Mouse (Mus musculus): ENCODE results near the gene Antxr2. TPM values are rescaled to one million over a fixed set of nuclear protein-coding genes. Genes with fewer than 3 reads are reported as not detected.

Antxr2 gene
- total and polyA plus RNA-seq, 3 experiments, result 28.1 to 78.9 (median 70.7) TPM

- no peak overlapping the region for H3K4me3 ChIP-seq
- H3K9ac ChIP-seq (ENCODE audit: low read depth, low read length), result no peak overlapping the region
- H3K79me2 ChIP-seq (replicated peaks; ENCODE audit: control insufficient read depth, insufficient read depth, low read length), result no peaks in the 10 kb centered on the region
- no peak for DNase-seq
- H3K36me3 ChIP-seq (ENCODE audit: control insufficient read depth, insufficient read depth, low read length), result peaks cover 13% of the 10 kb centered on the region
- intact Hi-C loops (cut with DNase I), result no loop called here
- no peaks in the 10 kb centered on the region for H3K27me3 ChIP-seq (ENCODE audit: control insufficient read depth, insufficient read depth, low read length)
- TF ChIP-seq EP300 (IDR thresholded peaks at IDR 0.05; ENCODE audit: insufficient read depth, low read depth, low read length), result no peak
- TF ChIP-seq CTCF (IDR thresholded peaks at IDR 0.05), result no peak
- no peak for TF ChIP-seq POLR2A (IDR thresholded peaks at IDR 0.05; ENCODE audit: insufficient read depth, low read depth, low read length)
- 92% methylated on average over 2 of the region's 2 CpGs for WGBS
- H3K4me1 ChIP-seq (ENCODE audit: control insufficient read depth, insufficient read depth, low read length), result peaks cover 3% of the 10 kb centered on the region
- H3K27ac ChIP-seq, result no peak overlapping the region
Observed at GRCm38 (mm10) chr5:98024545-98024944, 6.3 kb downstream of the Antxr2 start.

GRCm38 (mm10) chr5:98021518-98021917 lies 9.3 kb downstream of the Antxr2 start:
- Histone ChIP-seq H3K79me2 (replicated peaks; ENCODE audit: control insufficient read depth, insufficient read depth, low read length) (no peaks in the 10 kb centered on the region), H3K4me1 (ENCODE audit: control insufficient read depth, insufficient read depth, low read length) (peaks cover 4% of the 10 kb centered on the region), H3K27me3 (ENCODE audit: control insufficient read depth, insufficient read depth, low read length) (no peaks in the 10 kb centered on the region), H3K4me3 (no peak overlapping the region), H3K9ac (ENCODE audit: low read depth, low read length) (no peak overlapping the region), H3K27ac (no peak overlapping the region), H3K36me3 (ENCODE audit: control insufficient read depth, insufficient read depth, low read length) (peaks cover 13% of the 10 kb centered on the region)
- 86% methylated on average over 4 of the region's 4 CpGs for WGBS
- intact Hi-C loops (cut with DNase I), result no loop called here
- DNase-seq, result no peak
- TF ChIP-seq CTCF (IDR thresholded peaks at IDR 0.05) (no peak), EP300 (IDR thresholded peaks at IDR 0.05; ENCODE audit: insufficient read depth, low read depth, low read length) (no peak), POLR2A (IDR thresholded peaks at IDR 0.05; ENCODE audit: insufficient read depth, low read depth, low read length) (no peak)

GRCm38 (mm10) chr5:98020658-98021057 lies 10.2 kb downstream of the Antxr2 start:
- Histone ChIP-seq H3K4me1 (ENCODE audit: control insufficient read depth, insufficient read depth, low read length) (peaks cover 7% of the 10 kb centered on the region), H3K36me3 (ENCODE audit: control insufficient read depth, insufficient read depth, low read length) (peaks cover 13% of the 10 kb centered on the region), H3K79me2 (replicated peaks; ENCODE audit: control insufficient read depth, insufficient read depth, low read length) (no peaks in the 10 kb centered on the region), H3K27me3 (ENCODE audit: control insufficient read depth, insufficient read depth, low read length) (no peaks in the 10 kb centered on the region), H3K4me3 (no peak overlapping the region), H3K9ac (ENCODE audit: low read depth, low read length) (no peak overlapping the region), H3K27ac (no peak overlapping the region)
- TF ChIP-seq CTCF (IDR thresholded peaks at IDR 0.05) (no peak), EP300 (IDR thresholded peaks at IDR 0.05; ENCODE audit: insufficient read depth, low read depth, low read length) (no peak), POLR2A (IDR thresholded peaks at IDR 0.05; ENCODE audit: insufficient read depth, low read depth, low read length) (no peak)
- intact Hi-C loops (cut with DNase I), result no loop called here
- DNase-seq, result no peak

- intact Hi-C loops (cut with DNase I), result no loop called here
- no peaks in the 10 kb centered on the region for H3K79me2 ChIP-seq (replicated peaks; ENCODE audit: control insufficient read depth, insufficient read depth, low read length)
- WGBS, result 82% methylated on average over 1 of the region's 1 CpGs
- H3K4me3 ChIP-seq, result no peak overlapping the region
- no peak for TF ChIP-seq POLR2A (IDR thresholded peaks at IDR 0.05; ENCODE audit: insufficient read depth, low read depth, low read length)
- TF ChIP-seq EP300 (IDR thresholded peaks at IDR 0.05; ENCODE audit: insufficient read depth, low read depth, low read length), result no peak
- no peak for TF ChIP-seq CTCF (IDR thresholded peaks at IDR 0.05)
- no peaks in the 10 kb centered on the region for H3K27me3 ChIP-seq (ENCODE audit: control insufficient read depth, insufficient read depth, low read length)
- H3K27ac ChIP-seq, result no peak overlapping the region
- DNase-seq, result no peak
- peaks cover 11% of the 10 kb centered on the region for H3K36me3 ChIP-seq (ENCODE audit: control insufficient read depth, insufficient read depth, low read length)
- H3K9ac ChIP-seq (ENCODE audit: low read depth, low read length), result no peak overlapping the region
- H3K4me1 ChIP-seq (ENCODE audit: control insufficient read depth, insufficient read depth, low read length), result peaks cover 7% of the 10 kb centered on the region
Observed at GRCm38 (mm10) chr5:98019396-98019795, 11.4 kb downstream of the Antxr2 start.

GRCm38 (mm10) chr5:98018162-98018561 lies 12.7 kb downstream of the Antxr2 start:
- Histone ChIP-seq H3K4me3 (no peak overlapping the region), H3K79me2 (replicated peaks; ENCODE audit: control insufficient read depth, insufficient read depth, low read length) (no peaks in the 10 kb centered on the region; the same call in 1 of the 2 replicates), H3K27me3 (ENCODE audit: control insufficient read depth, insufficient read depth, low read length) (no peaks in the 10 kb centered on the region), H3K9ac (ENCODE audit: low read depth, low read length) (no peak overlapping the region), H3K27ac (no peak overlapping the region), H3K36me3 (ENCODE audit: control insufficient read depth, insufficient read depth, low read length) (peaks cover 11% of the 10 kb centered on the region), H3K4me1 (ENCODE audit: control insufficient read depth, insufficient read depth, low read length) (peaks cover 7% of the 10 kb centered on the region)
- intact Hi-C loops (cut with DNase I), result no loop called here
- TF ChIP-seq EP300 (IDR thresholded peaks at IDR 0.05; ENCODE audit: insufficient read depth, low read depth, low read length) (no peak), CTCF (IDR thresholded peaks at IDR 0.05) (no peak), POLR2A (IDR thresholded peaks at IDR 0.05; ENCODE audit: insufficient read depth, low read depth, low read length) (no peak)
- 85% methylated on average over 6 of the region's 6 CpGs for WGBS
- no peak for DNase-seq

- Histone ChIP-seq H3K79me2 (replicated peaks; ENCODE audit: control insufficient read depth, insufficient read depth, low read length) (no peaks in the 10 kb centered on the region; the same call in 1 of the 2 replicates), H3K4me3 (no peak overlapping the region), H3K36me3 (ENCODE audit: control insufficient read depth, insufficient read depth, low read length) (peaks cover 11% of the 10 kb centered on the region), H3K27me3 (ENCODE audit: control insufficient read depth, insufficient read depth, low read length) (no peaks in the 10 kb centered on the region), H3K4me1 (ENCODE audit: control insufficient read depth, insufficient read depth, low read length) (peaks cover 7% of the 10 kb centered on the region), H3K27ac (peak overlapping the region; percentile 35), H3K9ac (ENCODE audit: low read depth, low read length) (0 out of 2 replicates have a peak overlapping the region, but pooled peaks have one; percentile 0)
- TF ChIP-seq EP300 (IDR thresholded peaks at IDR 0.05; ENCODE audit: insufficient read depth, low read depth, low read length), result no peak
- TF ChIP-seq CTCF (IDR thresholded peaks at IDR 0.05), result no peak
- WGBS, result 55% methylated on average over 20 of the region's 20 CpGs
- DNase-seq, result peak; percentile 35 to 69
- intact Hi-C loops (cut with DNase I), result no loop called here
Observed at GRCm38 (mm10) chr5:98016247-98017203, 14.3 kb downstream of the Antxr2 start.

Data from heart, adult 2 months (tissue).